Mouse (Mus musculus) spleen, adult 12 weeks (tissue): ENCODE measurements at regions not wholly inside any gene's neighbourhood (a gene's known extent, or its start where the extent isn't known, plus 50 kb on each side); places are given as distances from the start of the nearest gene placed in this dataset.

Source experiments
- DNase-seq: peaks from one replicate; pipeline ENCODE4 v3.0.0; 2022; ENCODE audit warnings: low spot score

DNA sequence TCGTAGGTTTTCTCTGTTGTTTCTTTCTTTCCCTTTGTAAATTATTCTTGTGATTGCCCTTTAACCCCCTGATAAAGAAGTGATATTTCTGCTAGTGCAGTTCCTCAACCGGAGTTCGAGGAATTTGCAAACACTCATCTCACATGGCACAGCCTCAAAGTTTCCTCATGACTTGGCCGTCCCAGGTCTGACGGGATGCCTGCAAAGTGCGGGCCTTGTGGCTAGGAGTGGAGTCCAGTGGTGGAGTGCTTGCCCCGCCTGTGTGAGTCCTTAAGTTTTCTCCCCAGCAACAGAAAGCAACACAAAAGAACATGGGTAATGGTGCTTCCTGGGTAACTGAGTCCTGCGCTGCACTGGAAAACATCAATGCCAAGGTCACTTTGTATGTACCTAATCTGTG lies 280.6 kb upstream of the Klf4 start:
- no peak for DNase-seq

DNA sequence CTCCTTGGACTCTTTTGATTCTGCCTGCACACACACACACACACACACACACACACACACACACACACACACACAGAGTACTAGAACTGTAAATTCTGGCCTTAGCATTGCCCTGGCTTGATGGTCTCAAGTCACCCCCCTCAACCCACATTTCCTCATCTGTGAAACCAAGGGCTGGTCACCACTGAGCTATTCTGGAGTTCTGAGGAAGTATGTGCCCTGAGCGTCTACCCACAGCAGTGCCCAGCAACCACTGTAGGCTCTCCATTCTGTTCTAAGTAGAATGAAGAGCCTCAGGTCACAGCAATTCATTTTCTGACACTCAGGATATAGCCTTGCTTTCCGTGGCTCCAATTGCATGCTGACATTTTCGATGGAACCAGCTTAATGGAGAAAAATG lies 279.4 kb upstream of the Klf4 start:
- no peak for DNase-seq

GRCm38 (mm10) chr4:55808501-55808900 lies 276.2 kb upstream of the Klf4 start:
- no peak for DNase-seq

GRCm38 (mm10) chr4:55806799-55807198 lies 274.5 kb upstream of the Klf4 start:
- no peak for DNase-seq

DNA sequence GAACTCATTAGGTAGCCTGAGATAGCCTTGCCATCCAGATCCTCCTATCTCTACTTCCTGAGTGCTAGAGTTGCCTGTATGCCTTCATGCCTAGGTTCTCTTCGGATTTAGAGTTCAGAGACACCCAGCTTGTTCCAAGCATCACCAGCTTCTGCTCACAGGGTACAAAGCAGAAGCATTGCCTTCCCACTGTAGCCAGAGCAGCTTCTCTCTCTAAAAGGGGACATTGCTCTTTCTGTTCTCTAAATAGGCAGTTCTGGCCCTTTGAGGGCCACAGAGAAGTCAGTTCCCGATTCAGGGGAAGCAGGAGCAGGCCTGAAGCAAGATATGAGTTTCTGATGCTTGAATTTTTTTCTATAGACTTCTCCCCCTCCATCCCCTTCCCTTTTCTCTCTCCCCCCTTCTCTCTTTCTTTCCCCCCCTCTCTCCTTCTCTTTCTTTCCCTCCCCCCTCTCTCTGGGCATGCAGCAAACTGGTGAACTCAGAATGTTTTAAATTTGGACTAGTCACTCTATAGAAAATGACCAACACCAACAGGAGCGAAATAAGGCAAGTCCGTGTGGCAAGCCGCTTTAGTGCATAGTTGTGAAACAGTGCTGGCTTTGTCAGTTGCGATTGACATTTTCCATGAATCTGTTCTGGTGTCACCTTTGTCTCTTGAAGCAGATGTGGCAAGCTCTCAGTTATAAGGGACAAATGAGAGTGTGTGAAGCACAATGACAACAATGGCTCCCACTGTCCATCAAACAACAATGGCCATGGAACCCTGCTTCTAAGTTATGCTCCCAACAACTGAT lies 273.2 kb upstream of the Klf4 start:
- no peak for DNase-seq

DNA sequence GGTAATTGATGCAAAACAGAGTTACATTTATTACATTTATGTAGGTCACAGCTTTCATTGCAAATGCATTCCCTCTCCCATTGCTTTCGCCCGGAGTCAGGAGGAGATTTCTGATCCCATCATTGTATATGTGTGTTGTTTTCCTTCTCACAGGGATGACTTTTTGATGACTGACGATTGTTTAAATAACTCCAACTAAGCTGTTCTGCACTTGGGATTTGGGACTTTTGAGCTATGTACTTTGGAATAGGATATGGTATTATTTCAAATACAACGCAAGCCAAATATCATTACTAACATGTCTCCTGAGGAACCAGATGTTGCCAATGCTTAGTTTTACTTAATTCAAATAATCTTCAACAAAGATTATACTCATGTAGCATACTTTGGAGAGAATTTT lies 269.8 kb upstream of the Klf4 start:
- DNase-seq, result no peak

DNA sequence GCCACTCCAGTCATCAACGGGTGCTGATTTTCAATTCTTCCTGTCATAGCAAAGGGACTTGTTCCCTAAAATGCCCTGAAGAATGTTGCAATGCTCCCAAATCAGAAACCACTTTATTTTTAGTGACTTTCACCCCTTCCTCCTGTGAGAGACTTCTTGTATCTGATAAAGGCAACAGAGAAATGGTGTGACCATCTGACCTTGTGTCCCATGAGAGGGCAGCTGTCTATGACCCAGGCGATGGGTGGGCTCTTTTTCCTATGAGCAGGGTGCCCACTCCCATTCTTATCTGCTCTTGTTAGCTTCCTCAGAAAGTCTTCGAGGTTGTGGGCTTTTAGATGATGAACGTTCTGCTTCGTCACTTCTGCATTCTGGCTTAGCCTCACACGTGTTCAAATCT lies 265.8 kb upstream of the Klf4 start:
- DNase-seq, result no peak

- DNase-seq, result no peak
These were observed 249.1 kb upstream of the Klf4 start for GRCm38 (mm10) chr4:55781329-55781847.

DNA sequence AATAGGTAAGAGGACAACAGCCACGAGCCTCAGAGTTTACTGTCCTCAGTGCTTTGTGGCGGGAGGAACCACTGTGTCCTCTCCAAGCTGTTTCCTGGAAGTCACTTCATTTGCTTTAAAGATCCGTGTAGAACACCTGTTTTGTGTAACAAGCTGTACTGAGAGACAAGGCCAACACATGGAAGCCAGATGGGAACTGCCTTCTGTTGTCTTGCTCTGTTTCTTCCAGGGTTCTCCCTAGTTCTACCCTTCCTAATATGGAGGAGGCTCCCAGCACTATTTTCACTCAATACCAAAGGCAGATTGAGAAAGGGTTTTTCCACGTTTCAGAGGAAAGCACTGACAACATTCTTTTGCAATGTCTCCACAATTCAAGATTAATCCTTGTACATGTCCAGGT lies 247.3 kb upstream of the Klf4 start:
- no peak for DNase-seq

DNA sequence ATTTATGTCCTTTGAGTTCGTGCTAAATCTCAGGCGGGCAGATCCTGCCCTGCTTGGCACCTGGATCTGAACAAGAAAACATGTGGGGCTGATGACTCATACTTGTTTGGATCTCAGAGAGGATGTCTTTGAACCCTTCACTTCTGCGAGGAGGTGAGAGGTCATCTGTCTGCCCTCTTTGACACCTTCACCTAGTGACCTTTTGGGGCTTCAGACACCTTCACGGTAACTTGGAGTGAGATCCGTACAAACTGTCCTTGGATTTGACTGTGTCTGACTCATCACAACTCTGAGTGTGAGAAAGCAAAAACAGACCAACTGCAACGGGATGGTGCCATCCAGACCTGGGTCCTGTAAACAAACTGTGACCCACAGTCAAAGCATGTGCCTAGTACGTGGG lies 243.6 kb upstream of the Klf4 start:
- DNase-seq, result no peak

- DNase-seq, result no peak
These were observed 242.3 kb upstream of the Klf4 start for GRCm38 (mm10) chr4:55774571-55774970.

GRCm38 (mm10) chr4:55769656-55770055 lies 237.4 kb upstream of the Klf4 start:
- no peak for DNase-seq

- no peak for DNase-seq
These were observed 236.1 kb upstream of the Klf4 start for GRCm38 (mm10) chr4:55768325-55768724.

DNA sequence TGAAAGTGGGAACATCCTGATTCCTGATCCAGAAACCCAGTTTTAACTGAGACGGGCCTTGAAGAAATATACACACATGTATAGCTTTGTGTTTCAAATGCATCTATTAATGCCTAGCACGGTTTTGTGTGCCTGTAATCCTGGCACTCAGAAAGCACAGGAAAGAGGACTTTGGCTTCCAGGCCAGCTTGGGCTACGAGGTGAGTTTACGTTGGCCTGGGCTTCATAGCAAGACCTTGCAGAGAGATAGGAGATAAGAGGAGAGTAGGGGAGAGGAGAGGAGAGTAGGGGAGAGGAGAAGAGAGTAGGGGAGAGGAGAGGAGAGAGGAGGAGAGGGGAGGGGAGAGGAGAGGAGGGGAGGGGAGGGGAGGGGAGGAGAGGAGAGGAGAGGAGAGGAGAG lies 234.9 kb upstream of the Klf4 start:
- DNase-seq, result no peak

DNA sequence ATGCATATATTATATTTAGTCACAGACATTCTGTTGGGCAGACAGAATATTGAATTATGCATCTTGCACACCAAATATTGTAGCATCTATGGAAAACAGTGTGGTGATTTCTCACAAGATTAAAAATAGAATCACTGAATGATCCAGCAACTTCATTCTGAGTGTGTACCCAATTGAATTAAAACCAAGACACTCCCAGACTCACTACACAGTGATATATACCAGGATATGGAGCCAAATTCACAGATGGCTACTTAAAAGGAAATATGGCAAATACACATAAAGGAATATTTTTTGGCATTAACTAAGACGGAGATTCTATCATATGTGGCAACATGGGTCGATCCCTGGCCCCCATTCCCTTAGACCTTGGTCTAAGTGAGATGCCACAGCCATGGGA lies 233.5 kb upstream of the Klf4 start:
- DNase-seq, result no peak

DNA sequence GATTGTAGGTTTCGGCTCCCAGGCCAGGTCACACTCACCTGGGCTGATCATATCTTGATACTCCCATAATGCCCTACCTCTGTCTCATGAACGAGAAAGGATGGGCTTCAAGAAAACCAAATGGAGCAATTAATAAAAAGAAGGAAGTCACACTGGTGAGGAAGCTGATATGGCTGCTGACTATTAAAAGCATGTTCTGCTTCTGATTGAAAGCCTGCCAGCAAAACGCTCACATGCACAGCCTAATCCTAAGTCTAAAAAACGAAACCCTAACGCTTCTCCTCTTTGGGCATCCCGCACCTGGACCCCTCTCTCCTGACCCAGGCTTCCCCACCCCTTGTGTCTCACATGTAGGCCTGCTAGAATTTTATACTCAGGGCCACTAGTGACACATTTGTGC lies 230.8 kb upstream of the Klf4 start:
- no peak for DNase-seq

GRCm38 (mm10) chr4:55762389-55762788 lies 230.1 kb upstream of the Klf4 start:
- DNase-seq, result no peak

GRCm38 (mm10) chr4:55757148-55757927 lies 225.1 kb upstream of the Klf4 start:
- DNase-seq, result no peak

GRCm38 (mm10) chr4:55749949-55750600 lies 217.8 kb upstream of the Klf4 start:
- no peak for DNase-seq

DNA sequence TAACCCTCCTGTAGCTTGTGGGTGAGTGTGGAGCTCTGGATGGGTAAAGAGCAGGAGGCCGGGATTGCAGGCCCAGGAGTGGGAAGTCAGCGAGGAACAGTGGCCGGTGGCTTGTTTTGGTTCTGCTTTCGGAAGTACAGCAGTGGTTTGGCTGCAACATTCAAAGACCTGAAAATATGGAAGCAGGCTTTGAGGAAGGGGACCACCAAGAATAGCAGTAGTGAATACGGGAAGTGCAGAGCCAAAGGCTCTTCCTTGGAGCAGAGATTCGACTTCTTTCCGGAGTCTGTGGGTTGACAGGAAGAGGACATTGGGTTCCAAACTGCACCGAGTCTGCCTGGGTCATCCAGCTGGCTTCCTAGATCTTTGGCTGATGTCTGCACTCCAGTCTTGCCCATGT lies 209.1 kb upstream of the Klf4 start:
- no peak for DNase-seq

DNA sequence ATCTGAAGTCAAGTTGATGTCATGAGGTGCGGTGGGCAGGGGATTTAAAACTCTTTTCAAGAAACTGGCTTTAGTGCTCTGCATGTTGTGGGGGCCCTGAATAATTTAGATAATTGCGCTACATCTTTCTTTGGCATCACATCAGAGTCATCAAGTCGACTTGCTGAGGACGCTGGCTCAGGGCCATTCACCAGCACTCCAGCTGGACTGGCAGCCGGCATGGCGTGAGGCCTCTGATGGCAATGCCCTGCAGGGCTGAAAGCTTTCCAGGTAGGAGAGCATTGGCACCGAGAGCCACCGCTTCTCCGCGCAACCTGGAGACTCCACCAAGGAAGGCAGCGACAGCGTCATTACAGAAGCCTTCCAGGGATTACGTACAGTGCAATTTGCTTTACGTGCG lies 207.8 kb upstream of the Klf4 start:
- no peak for DNase-seq

- DNase-seq, result no peak
These were observed 206.4 kb upstream of the Klf4 start for GRCm38 (mm10) chr4:55738714-55739113.

GRCm38 (mm10) chr4:55735453-55735852 lies 203.2 kb upstream of the Klf4 start:
- no peak for DNase-seq
